Mouse (Mus musculus) B cell, adult 67 days (primary cell): ENCODE results near the gene Ptprc. TPM values are rescaled to one million over a fixed set of nuclear protein-coding genes. Genes with fewer than 3 reads are reported as not detected.

Source experiments
- total RNA-seq, 2 experiments: library from RNA; stranded (reverse); gene quantifications; 4 replicates each; pipeline ENCODE4 v1.2.4; 2023

The Ptprc gene
- 1,000 to 10,000 TPM; 1,289 to 1,343 TPM for total RNA-seq

GRCm38 (mm10) chr1:138175494-138175893 is at the start of gene Ptprc:
Ptprc (minus strand) TSS chr1:138175708.

Other genes with a start within 250 kb of the Ptprc start
- gene Atp6v1g3, start 98.0 kb upstream of the Ptprc start, total RNA-seq: not detected